Mouse (Mus musculus): ENCODE data around the gene Mafk. TPM values are rescaled to one million over a fixed set of nuclear protein-coding genes. Genes with fewer than 3 reads are reported as not detected.
A peak's percentile ranks its signal among the peaks of the same experiment; 100 is the strongest.

The Mafk gene
- total and polyA plus RNA-seq, 3 experiments = 23.6 to 34.1 (median 33.2) TPM

- WGBS = 39% methylated on average over 6 of the region's 6 CpGs
- Histone ChIP-seq H3K36me3 (ENCODE audit: control insufficient read depth, insufficient read depth, low read length) (no peaks in the 10 kb centered on the region), H3K79me2 (replicated peaks; ENCODE audit: control insufficient read depth, insufficient read depth, low read length) (no peaks in the 10 kb centered on the region), H3K27me3 (ENCODE audit: control insufficient read depth, insufficient read depth, low read length) (no peaks in the 10 kb centered on the region), H3K9ac (ENCODE audit: low read depth, low read length) (no peak overlapping the region), H3K27ac (no peak overlapping the region), H3K4me3 (no peak overlapping the region), H3K4me1 (ENCODE audit: control insufficient read depth, insufficient read depth, low read length) (no peaks in the 10 kb centered on the region)
- no peak for DNase-seq
- intact Hi-C loops (cut with DNase I) = loop anchor here (2.0 kb wide), 1 partner anchor 39 kb away; no protein-coding TSS in a partner anchor
- TF ChIP-seq EP300 (IDR thresholded peaks at IDR 0.05; ENCODE audit: insufficient read depth, low read depth, low read length) = no peak
- no peak for TF ChIP-seq CTCF (IDR thresholded peaks at IDR 0.05)
- TF ChIP-seq POLR2A (IDR thresholded peaks at IDR 0.05; ENCODE audit: insufficient read depth, low read depth, low read length) = no peak
Observed at GRCm38 (mm10) chr5:139815964-139816363, 24.7 kb downstream of the Mafk start.

- no peak overlapping the region for H3K4me3 ChIP-seq
- no peaks in the 10 kb centered on the region for H3K4me1 ChIP-seq (ENCODE audit: control insufficient read depth, insufficient read depth, low read length)
- H3K27me3 ChIP-seq (ENCODE audit: control insufficient read depth, insufficient read depth, low read length) = no peaks in the 10 kb centered on the region
- no peaks in the 10 kb centered on the region for H3K79me2 ChIP-seq (replicated peaks; ENCODE audit: control insufficient read depth, insufficient read depth, low read length)
- H3K27ac ChIP-seq = no peak overlapping the region
- intact Hi-C loops (cut with DNase I) = loop anchor here (2.0 kb wide), 1 partner anchor 40 kb away; no protein-coding TSS in a partner anchor
- H3K36me3 ChIP-seq (ENCODE audit: control insufficient read depth, insufficient read depth, low read length) = no peaks in the 10 kb centered on the region
- DNase-seq = no peak
- TF ChIP-seq POLR2A (IDR thresholded peaks at IDR 0.05; ENCODE audit: insufficient read depth, low read depth, low read length) (no peak), CTCF (IDR thresholded peaks at IDR 0.05) (no peak), EP300 (IDR thresholded peaks at IDR 0.05; ENCODE audit: insufficient read depth, low read depth, low read length) (no peak)
- no peak overlapping the region for H3K9ac ChIP-seq (ENCODE audit: low read depth, low read length)
Observed at GRCm38 (mm10) chr5:139816445-139816844, 25.1 kb downstream of the Mafk start.

GRCm38 (mm10) chr5:139817292-139817691 lies 26.0 kb downstream of the Mafk start:
- no peak for DNase-seq
- WGBS = 4% methylated on average over 1 of the region's 1 CpGs
- intact Hi-C loops (cut with DNase I) = loop anchor here (2.0 kb wide), 1 partner anchor 40 kb away; no protein-coding TSS in a partner anchor

GRCm38 (mm10) chr5:139818056-139818455 lies 26.7 kb downstream of the Mafk start:
- Histone ChIP-seq H3K36me3 (ENCODE audit: control insufficient read depth, insufficient read depth, low read length) (no peaks in the 10 kb centered on the region), H3K4me3 (no peak overlapping the region), H3K27me3 (ENCODE audit: control insufficient read depth, insufficient read depth, low read length) (no peaks in the 10 kb centered on the region), H3K9ac (ENCODE audit: low read depth, low read length) (no peak overlapping the region), H3K79me2 (replicated peaks; ENCODE audit: control insufficient read depth, insufficient read depth, low read length) (no peaks in the 10 kb centered on the region), H3K4me1 (ENCODE audit: control insufficient read depth, insufficient read depth, low read length) (no peaks in the 10 kb centered on the region), H3K27ac (no peak overlapping the region)
- 80% methylated on average over 3 of the region's 3 CpGs for WGBS
- TF ChIP-seq CTCF (IDR thresholded peaks at IDR 0.05) = no peak
- DNase-seq = no peak
- intact Hi-C loops (cut with DNase I) = no loop called here

More at GRCm38 (mm10) chr5:139817292-139817691, 26.0 kb downstream of the Mafk start:
- Histone ChIP-seq H3K36me3 (ENCODE audit: control insufficient read depth, insufficient read depth, low read length) (no peaks in the 10 kb centered on the region), H3K27ac (no peak overlapping the region), H3K4me1 (ENCODE audit: control insufficient read depth, insufficient read depth, low read length) (no peaks in the 10 kb centered on the region), H3K79me2 (replicated peaks; ENCODE audit: control insufficient read depth, insufficient read depth, low read length) (no peaks in the 10 kb centered on the region), H3K9ac (ENCODE audit: low read depth, low read length) (no peak overlapping the region), H3K27me3 (ENCODE audit: control insufficient read depth, insufficient read depth, low read length) (no peaks in the 10 kb centered on the region), H3K4me3 (no peak overlapping the region)
- no peak for TF ChIP-seq POLR2A (IDR thresholded peaks at IDR 0.05; ENCODE audit: insufficient read depth, low read depth, low read length)
- TF ChIP-seq CTCF (IDR thresholded peaks at IDR 0.05) = peak; percentile 82
- 0 out of 2 replicates have a peak, but pooled peaks have one; percentile 45 for TF ChIP-seq EP300 (IDR thresholded peaks at IDR 0.05; ENCODE audit: insufficient read depth, low read depth, low read length)

GRCm38 (mm10) chr5:139818801-139819200 lies 27.5 kb downstream of the Mafk start:
- H3K4me1 ChIP-seq (ENCODE audit: control insufficient read depth, insufficient read depth, low read length) = no peaks in the 10 kb centered on the region
- H3K36me3 ChIP-seq (ENCODE audit: control insufficient read depth, insufficient read depth, low read length) = no peaks in the 10 kb centered on the region
- H3K79me2 ChIP-seq (replicated peaks; ENCODE audit: control insufficient read depth, insufficient read depth, low read length) = no peaks in the 10 kb centered on the region
- intact Hi-C loops (cut with DNase I) = no loop called here
- TF ChIP-seq POLR2A (IDR thresholded peaks at IDR 0.05; ENCODE audit: insufficient read depth, low read depth, low read length) (no peak), CTCF (IDR thresholded peaks at IDR 0.05) (peak; percentile 71), EP300 (IDR thresholded peaks at IDR 0.05; ENCODE audit: insufficient read depth, low read depth, low read length) (no peak)
- H3K27ac ChIP-seq = no peak overlapping the region
- DNase-seq = no peak
- H3K9ac ChIP-seq (ENCODE audit: low read depth, low read length) = no peak overlapping the region
- no peaks in the 10 kb centered on the region for H3K27me3 ChIP-seq (ENCODE audit: control insufficient read depth, insufficient read depth, low read length)
- H3K4me3 ChIP-seq = no peak overlapping the region
- WGBS = 43% methylated on average over 4 of the region's 4 CpGs

GRCm38 (mm10) chr5:139819538-139820181 lies 28.3 kb downstream of the Mafk start, which contains the start of gene Tmem184a:
Gene Tmem184a (minus strand): TSS chr5:139819917.
- no peak for TF ChIP-seq CTCF (IDR thresholded peaks at IDR 0.05)
- TF ChIP-seq POLR2A (IDR thresholded peaks at IDR 0.05; ENCODE audit: insufficient read depth, low read depth, low read length) = no peak
- no peak for TF ChIP-seq EP300 (IDR thresholded peaks at IDR 0.05; ENCODE audit: insufficient read depth, low read depth, low read length)
- H3K79me2 ChIP-seq (replicated peaks; ENCODE audit: control insufficient read depth, insufficient read depth, low read length) = no peaks in the 10 kb centered on the region
- no peak within 1 kb of the TSS for H3K27ac ChIP-seq
- DNase-seq = no peak
- no peaks in the 10 kb centered on the region for H3K4me1 ChIP-seq (ENCODE audit: control insufficient read depth, insufficient read depth, low read length)
- H3K36me3 ChIP-seq (ENCODE audit: control insufficient read depth, insufficient read depth, low read length) = no peaks in the 10 kb centered on the region
- no peaks in the 10 kb centered on the region for H3K27me3 ChIP-seq (ENCODE audit: control insufficient read depth, insufficient read depth, low read length)
- WGBS = 71% methylated on average over 9 of the region's 9 CpGs
- intact Hi-C loops (cut with DNase I) = no loop called here
- H3K4me3 ChIP-seq = no peak within 1 kb of the TSS
- no peak within 1 kb of the TSS for H3K9ac ChIP-seq (ENCODE audit: low read depth, low read length)
